Mouse (Mus musculus): ENCODE measurements around the gene Olfr591. TPM values are rescaled to one million over a fixed set of nuclear protein-coding genes. Genes with fewer than 3 reads are reported as not detected.

The Olfr591 gene
- total RNA-seq (2023) = not detected in 2 replicates

DNA sequence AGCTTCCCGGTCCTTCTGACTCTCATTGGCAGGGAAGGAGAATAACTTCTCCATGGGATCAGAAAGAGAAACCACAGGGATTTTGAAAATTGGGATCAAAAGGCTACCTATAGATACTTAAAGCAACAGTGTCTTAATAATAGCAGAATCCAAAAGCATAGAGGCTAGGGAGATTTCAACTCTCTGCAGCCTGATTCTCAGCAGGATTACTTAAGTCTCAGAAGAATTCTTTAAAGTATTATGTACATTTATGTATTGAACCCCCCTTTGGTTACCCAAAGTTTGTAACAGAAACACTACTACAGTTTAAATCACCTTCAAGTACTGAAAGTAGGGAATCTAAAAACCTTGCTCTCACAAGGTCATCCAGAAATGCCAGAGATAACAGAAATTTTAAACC lies at the start of gene Olfr591:
Gene Olfr591, minus strand, starts transcription at position 101 of the 400 bp plus-strand sequence.

DNA sequence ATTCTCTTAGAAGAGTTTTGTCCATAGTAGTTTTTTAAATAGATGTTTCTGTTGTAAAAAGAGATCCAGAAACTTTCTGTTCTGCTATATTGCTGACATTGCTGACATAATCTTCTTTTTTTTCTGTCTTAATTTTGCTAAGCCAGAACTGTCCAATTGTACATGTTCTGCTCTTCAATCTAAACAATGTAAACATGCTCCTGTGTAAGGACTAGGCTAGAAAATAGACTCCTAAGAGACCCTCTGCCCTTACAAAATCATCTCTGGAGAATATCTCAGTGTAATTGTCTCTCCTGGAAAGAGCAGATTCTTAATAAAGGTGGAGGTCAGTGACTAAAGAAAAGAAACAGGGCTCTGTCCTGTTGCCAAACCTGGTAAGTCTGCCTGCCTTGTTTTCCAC lies 38.6 kb upstream of the Olfr591 start, which contains the start of gene Olfr594:
Gene Olfr594, plus strand, starts transcription at position 301 of the 400 bp plus-strand sequence.

DNA sequence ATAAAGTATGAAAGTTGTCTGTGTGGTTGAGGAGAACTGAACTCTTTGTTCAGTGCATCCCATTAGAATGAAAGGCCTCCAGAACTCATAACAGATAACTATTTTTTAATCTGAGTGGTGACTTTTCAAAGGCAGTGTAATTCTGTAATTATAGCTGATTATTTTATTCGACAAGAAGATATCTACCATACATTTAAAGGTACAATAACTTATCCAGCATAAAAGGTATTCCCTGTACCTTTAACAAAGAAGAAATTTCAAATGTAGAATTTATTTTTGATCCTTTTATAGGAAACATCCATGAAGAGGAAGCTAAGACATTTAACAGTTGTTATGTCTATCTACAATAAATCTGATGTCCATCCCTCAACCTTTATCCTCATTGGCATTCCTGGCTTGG lies 33.4 kb upstream of the Olfr591 start, which contains the start of gene Olfr593:
Gene Olfr593, plus strand, starts transcription at position 301 of the 400 bp plus-strand sequence.

DNA sequence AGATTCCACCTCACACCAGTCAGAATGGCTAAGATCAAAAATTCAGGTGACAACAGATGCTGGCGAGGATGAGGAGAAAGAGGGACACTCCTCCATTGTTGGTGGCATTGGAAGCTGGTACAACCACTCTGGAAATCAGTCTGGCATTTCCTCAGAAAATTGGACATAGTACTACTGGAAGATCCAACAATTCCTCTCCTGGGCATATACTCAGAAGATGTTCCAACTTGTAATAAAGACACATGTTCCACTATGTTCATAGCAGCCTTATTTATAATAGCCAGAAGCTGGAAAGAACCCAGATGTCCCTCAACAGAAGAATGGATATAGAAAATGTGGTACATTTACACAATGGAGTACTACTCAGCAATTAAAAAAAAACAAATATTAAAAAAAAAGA lies 6.4 kb upstream of the Olfr591 start, which contains the start of gene Olfr592:
Gene Olfr592, plus strand, starts transcription at position 301 of the 400 bp plus-strand sequence.

DNA sequence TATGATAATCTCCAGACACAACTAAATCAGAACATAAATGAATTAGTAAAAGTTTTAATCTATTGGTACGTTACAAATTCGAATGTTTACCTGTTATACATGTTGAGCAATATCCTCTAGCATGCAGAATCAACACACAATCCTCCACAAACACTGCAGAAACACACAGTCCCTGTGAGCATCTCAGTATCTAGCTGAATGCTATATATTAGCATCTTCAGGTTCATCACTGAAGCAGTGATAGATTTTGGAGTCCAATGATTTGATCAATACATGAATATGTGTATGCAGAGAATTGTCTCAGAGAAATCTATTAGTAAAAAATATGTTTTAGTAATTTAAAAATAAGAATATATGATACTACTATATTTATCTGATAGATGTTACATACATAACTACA lies 21.9 kb downstream of the Olfr591 start, which contains the start of gene Olfr589:
Gene Olfr589, minus strand, starts transcription at position 101 of the 400 bp plus-strand sequence.

DNA sequence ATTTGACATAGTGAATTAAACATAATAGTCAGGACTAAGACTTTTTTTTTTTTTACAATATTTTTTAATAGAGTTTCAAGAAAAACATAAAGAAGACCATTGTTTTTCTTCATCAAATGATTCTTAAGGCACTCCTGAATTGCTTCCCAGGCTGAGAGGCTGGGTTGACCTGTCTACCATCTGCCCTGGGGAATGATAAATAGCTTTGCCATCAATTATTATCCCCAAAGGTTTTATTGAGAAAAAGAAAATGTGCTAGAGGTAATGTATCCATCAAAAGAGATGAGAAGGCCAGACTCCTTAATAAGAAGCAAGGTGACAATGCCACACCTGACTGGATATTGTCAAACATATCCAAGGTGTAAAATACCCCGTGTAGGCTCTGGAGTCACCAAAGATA lies 37.6 kb downstream of the Olfr591 start, which contains the start of gene Olfr588-ps1:
Gene Olfr588-ps1, plus strand, starts transcription at position 301 of the 400 bp plus-strand sequence.

DNA sequence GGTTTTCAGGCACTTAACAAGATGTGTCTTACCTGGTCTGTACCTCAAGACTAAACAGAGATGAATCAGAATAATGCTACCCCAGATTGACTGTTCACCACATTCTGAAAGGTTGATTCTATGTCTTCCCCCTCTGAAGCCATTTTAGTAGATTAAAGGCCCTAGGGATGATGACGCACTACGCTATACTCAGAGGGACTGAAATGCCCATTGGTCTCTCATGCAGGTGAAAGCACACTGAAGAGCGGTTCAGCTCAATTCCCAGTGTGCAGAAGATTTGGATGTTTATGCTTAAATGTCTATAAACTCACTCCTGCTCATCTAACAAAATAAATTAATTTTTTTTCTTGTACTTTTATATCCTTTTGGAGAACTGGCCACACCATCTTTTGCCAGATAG lies 52.6 kb downstream of the Olfr591 start, which contains the start of gene Olfr586:
Gene Olfr586, minus strand, starts transcription at position 101 of the 400 bp plus-strand sequence.

Other genes with a start within 250 kb of the Olfr591 start
- gene Olfr573-ps1, start 235.8 kb downstream of the Olfr591 start, total RNA-seq (2023) = not detected in 2 replicates
- gene Olfr574, start 229.9 kb downstream of the Olfr591 start, total RNA-seq (2023) = not detected in 2 replicates
- gene Olfr575, start 219.6 kb downstream of the Olfr591 start, total RNA-seq (2023) = not detected in 2 replicates
- gene Olfr576, start 215.7 kb downstream of the Olfr591 start, total RNA-seq (2023) = not detected in 2 replicates
- gene Olfr577, start 202.4 kb downstream of the Olfr591 start, total RNA-seq (2023) = not detected in 2 replicates
- not detected in 2 replicates for gene Olfr578, start 189.0 kb downstream of the Olfr591 start, total RNA-seq (2023)
- gene Olfr582, start 140.3 kb downstream of the Olfr591 start, total RNA-seq (2023) = not detected in 2 replicates
- gene Olfr583, start 127.0 kb downstream of the Olfr591 start, total RNA-seq (2023) = not detected in 2 replicates
- not detected in 2 replicates for gene Olfr584, start 96.5 kb downstream of the Olfr591 start, total RNA-seq (2023)
- not detected in 2 replicates for gene Olfr585, start 80.6 kb downstream of the Olfr591 start, total RNA-seq (2023)
- not detected in 2 replicates for gene Olfr586, start 52.7 kb downstream of the Olfr591 start, total RNA-seq (2023)
- not detected in 2 replicates for gene Olfr588-ps1, start 37.5 kb downstream of the Olfr591 start, total RNA-seq (2023)
- not detected in 2 replicates for gene Olfr589, start 22.0 kb downstream of the Olfr591 start, total RNA-seq (2023)
- gene Olfr592, start 6.5 kb upstream of the Olfr591 start, total RNA-seq (2023) = not detected in 2 replicates
- not detected in 2 replicates for gene Olfr593, start 33.5 kb upstream of the Olfr591 start, total RNA-seq (2023)
- not detected in 2 replicates for gene Olfr594, start 38.7 kb upstream of the Olfr591 start, total RNA-seq (2023)
- not detected in 2 replicates for gene Usp17ld, start 74.2 kb upstream of the Olfr591 start, total RNA-seq (2023)
- not detected in 2 replicates for gene Olfr596, start 127.3 kb upstream of the Olfr591 start, total RNA-seq (2023)
- gene Olfr597, start 138.0 kb upstream of the Olfr591 start, total RNA-seq (2023) = not detected in 2 replicates
- not detected in 2 replicates for gene Olfr598, start 145.2 kb upstream of the Olfr591 start, total RNA-seq (2023)
- gene Olfr599, start 157.6 kb upstream of the Olfr591 start, total RNA-seq (2023) = not detected in 2 replicates
- not detected in 2 replicates for gene Olfr600, start 171.3 kb upstream of the Olfr591 start, total RNA-seq (2023)
- gene Olfr601, start 184.3 kb upstream of the Olfr591 start, total RNA-seq (2023) = not detected in 2 replicates
- gene Olfr603, start 207.8 kb upstream of the Olfr591 start, total RNA-seq (2023) = not detected in 2 replicates
- gene Usp17lc, start 236.7 kb upstream of the Olfr591 start, total RNA-seq (2023) = not detected in 2 replicates

All from neutrophil, adult 65 days (primary cell).